Mouse (Mus musculus) limb, embryonic 14.5 days (tissue): ENCODE measurements around the gene Gpr84. TPM values are rescaled to one million over a fixed set of nuclear protein-coding genes. Genes with fewer than 3 reads are reported as not detected.

Experiments
- ATAC-seq: fragments of 200-750 bp; cut with Nextera tagmentation; 2 replicates; pipeline ENCODE4 v1.8.0; 2017; ENCODE audit warnings: low read depth, moderate number of reproducible peaks, moderate TSS enrichment; ENCODE audit not compliant: low FRiP score
- DNase-seq: peaks from one replicate; pipeline ENCODE4 v3.0.0-alpha.2; 2015; ENCODE audit warnings: low spot score
- H3K27ac ChIP-seq: fragments of 300-500 bp; sonication (generic); replicated peaks from 2 replicates; pipeline ENCODE4 v1.5.1; 2014; ENCODE audit warnings: low read depth, mild to moderate bottlenecking, low read length, moderate library complexity, mixed read lengths
- H3K27me3 ChIP-seq: fragments of 300-500 bp; sonication (generic); 2 replicates; pipeline ENCODE4 v1.6.1; 2014; ENCODE audit warnings: low read length, mixed read lengths; ENCODE audit not compliant: control insufficient read depth, insufficient read depth
- H3K36me3 ChIP-seq: fragments of 300-500 bp; sonication (generic); 2 replicates; pipeline ENCODE4 v1.6.1; 2014; ENCODE audit warnings: mild to moderate bottlenecking, low read length, moderate library complexity, mixed read lengths; ENCODE audit not compliant: control insufficient read depth, insufficient read depth
- H3K4me1 ChIP-seq: fragments of 300-500 bp; sonication (generic); 2 replicates; pipeline ENCODE4 v1.6.1; 2014; ENCODE audit warnings: antibody characterized with exemption, low read length, mixed read lengths; ENCODE audit not compliant: control insufficient read depth, insufficient read depth
- H3K4me2 ChIP-seq: fragments of 300-500 bp; sonication (generic); replicated peaks from 2 replicates; pipeline ENCODE4 v1.6.1; 2014; ENCODE audit warnings: low read depth, mild to moderate bottlenecking, low read length, moderate library complexity; ENCODE audit not compliant: severe bottlenecking
- H3K4me3 ChIP-seq: fragments of 300-500 bp; sonication (generic); replicated peaks from 2 replicates; pipeline ENCODE4 v1.5.1; 2014; ENCODE audit warnings: low read length
- H3K9ac ChIP-seq: fragments of 300-500 bp; sonication (generic); 2 replicates; pipeline ENCODE4 v1.6.1; 2014; ENCODE audit warnings: mild to moderate bottlenecking, low read depth, low read length, moderate library complexity; ENCODE audit not compliant: severe bottlenecking
- H3K9me3 ChIP-seq: fragments of 300-500 bp; sonication (generic); 2 replicates; pipeline ENCODE4 v1.6.1; 2016; ENCODE audit warnings: low read length; ENCODE audit not compliant: control insufficient read depth
- POLR2A ChIP-seq: fragments of 200-500 bp; IDR thresholded peaks from 2 replicates; pipeline ENCODE4 v1.8.0; 2012; ENCODE audit warnings: inconsistent platforms, mild to moderate bottlenecking, moderate library complexity, borderline replicate concordance; ENCODE audit not compliant: insufficient read depth, insufficient read length; ENCODE audit errors: extremely low read depth
- WGBS: fragments of 180-500 bp; shearing (Covaris S2); extraction: QIAGEN DNeasy Blood & Tissue Kit; methylation state at CpG from one replicate; pipeline ENCODE4 v1.1.7; 2014; 5-methylcytosine and 5-hydroxymethylcytosine counted together
- polyA plus RNA-seq, 2 experiments: library from polyadenylated mRNA; depleted of rRNA in 1 of 2; stranded (reverse) in 1 of 2; unstranded in 1 of 2; fragments of >200 nt; fragmentation: Nextera tagmentation in 1 of 2; extraction: Ambion mirVana in 1 of 2; gene quantifications; 2 replicates each; pipeline versions ENCODE4 v1.2.1 to v1.2.3; 2012 to 2014

The Gpr84 gene
- polyA plus RNA-seq, 2 experiments: 0.34 to 0.51 TPM

DNA sequence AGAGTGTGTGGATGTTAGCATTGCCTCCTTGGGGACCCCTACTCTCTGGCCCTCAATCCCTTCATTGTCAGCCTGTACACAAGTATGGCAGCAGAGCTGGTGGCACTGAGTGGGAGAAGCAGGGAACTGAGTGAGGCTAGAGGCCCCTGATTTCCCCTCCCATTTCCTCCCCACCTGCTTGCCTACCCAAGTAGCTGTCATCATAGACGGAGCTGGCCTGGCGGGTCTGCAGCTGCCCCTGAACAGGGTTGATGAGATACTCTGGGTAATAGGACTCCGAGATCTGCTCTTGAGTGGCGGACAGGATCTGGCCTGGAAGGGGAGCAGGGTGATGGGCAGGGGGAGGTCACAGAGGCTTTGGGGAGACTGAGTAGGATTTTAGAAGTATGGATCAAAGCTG is 45.7 kb upstream of the Gpr84 start:
- H3K4me3 ChIP-seq: no peak overlapping the region
- no peak overlapping the region for H3K27ac ChIP-seq
- ATAC-seq (no peak), DNase-seq (no peak)
- H3K9me3 ChIP-seq: no peaks in the 10 kb centered on the region
- WGBS: 73% methylated on average over 4 of the region's 4 CpGs
- no peaks in the 10 kb centered on the region for H3K27me3 ChIP-seq
- H3K4me1 ChIP-seq: peaks cover 14% of the 10 kb centered on the region
- TF ChIP-seq POLR2A: no peak
- H3K9ac ChIP-seq: no peak overlapping the region
- peaks cover 63% of the 10 kb centered on the region for H3K36me3 ChIP-seq
- H3K4me2 ChIP-seq: no peak overlapping the region

DNA sequence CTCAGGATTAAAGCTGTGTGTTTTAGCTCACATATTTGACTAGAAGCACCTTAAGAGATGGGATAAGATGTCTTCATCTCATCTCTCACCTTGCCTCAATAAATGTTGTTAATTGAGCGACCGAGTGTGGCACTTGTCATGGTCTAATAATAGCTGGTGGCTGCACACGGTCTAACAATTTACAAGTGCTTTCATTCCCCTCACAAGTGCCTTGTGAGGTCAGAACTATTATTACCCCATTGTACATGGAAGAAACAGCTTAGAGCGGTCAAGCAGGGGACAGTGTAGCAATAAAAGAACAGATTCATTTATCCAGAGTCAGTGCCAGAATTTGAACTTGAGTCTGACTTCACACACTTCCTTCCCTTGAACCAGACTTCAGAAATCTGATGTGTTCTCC is 45.0 kb upstream of the Gpr84 start:
- no peak overlapping the region for H3K4me2 ChIP-seq
- H3K9ac ChIP-seq: no peak overlapping the region
- TF ChIP-seq POLR2A: no peak
- ATAC-seq: no peak
- peaks cover 14% of the 10 kb centered on the region for H3K4me1 ChIP-seq
- no peak overlapping the region for H3K27ac ChIP-seq
- no peaks in the 10 kb centered on the region for H3K9me3 ChIP-seq
- WGBS: 83% methylated on average over 4 of the region's 4 CpGs
- H3K4me3 ChIP-seq: no peak overlapping the region
- peaks cover 70% of the 10 kb centered on the region for H3K36me3 ChIP-seq
- H3K27me3 ChIP-seq: no peaks in the 10 kb centered on the region
- DNase-seq: no peak

DNA sequence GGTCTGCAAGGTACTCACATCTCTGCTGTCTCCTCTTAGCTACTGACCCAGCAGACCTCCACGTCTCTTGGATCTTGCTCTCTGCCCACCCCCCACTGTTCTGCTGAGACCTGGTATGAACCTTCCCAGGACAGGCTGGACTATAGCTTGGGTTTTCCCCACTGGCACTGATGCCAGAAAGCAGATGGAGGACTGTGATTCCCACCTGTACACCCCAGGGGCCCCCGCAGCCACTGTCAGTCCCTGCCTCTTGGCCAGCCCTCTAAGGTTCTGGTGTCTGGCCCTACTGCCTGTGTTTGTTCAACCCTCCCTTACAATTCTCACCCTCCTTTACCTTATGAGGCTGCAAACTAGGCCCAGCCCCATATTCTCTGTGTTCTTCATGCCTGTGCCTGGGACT is 44.3 kb upstream of the Gpr84 start:
- Histone ChIP-seq H3K9me3 (no peaks in the 10 kb centered on the region), H3K4me3 (no peak overlapping the region), H3K27ac (no peak overlapping the region), H3K36me3 (peaks cover 77% of the 10 kb centered on the region), H3K4me1 (peaks cover 14% of the 10 kb centered on the region), H3K9ac (no peak overlapping the region), H3K4me2 (no peak overlapping the region), H3K27me3 (no peaks in the 10 kb centered on the region)
- WGBS: 93% methylated on average over 2 of the region's 2 CpGs
- TF ChIP-seq POLR2A: no peak
- DNase-seq: no peak
- ATAC-seq: no peak

DNA sequence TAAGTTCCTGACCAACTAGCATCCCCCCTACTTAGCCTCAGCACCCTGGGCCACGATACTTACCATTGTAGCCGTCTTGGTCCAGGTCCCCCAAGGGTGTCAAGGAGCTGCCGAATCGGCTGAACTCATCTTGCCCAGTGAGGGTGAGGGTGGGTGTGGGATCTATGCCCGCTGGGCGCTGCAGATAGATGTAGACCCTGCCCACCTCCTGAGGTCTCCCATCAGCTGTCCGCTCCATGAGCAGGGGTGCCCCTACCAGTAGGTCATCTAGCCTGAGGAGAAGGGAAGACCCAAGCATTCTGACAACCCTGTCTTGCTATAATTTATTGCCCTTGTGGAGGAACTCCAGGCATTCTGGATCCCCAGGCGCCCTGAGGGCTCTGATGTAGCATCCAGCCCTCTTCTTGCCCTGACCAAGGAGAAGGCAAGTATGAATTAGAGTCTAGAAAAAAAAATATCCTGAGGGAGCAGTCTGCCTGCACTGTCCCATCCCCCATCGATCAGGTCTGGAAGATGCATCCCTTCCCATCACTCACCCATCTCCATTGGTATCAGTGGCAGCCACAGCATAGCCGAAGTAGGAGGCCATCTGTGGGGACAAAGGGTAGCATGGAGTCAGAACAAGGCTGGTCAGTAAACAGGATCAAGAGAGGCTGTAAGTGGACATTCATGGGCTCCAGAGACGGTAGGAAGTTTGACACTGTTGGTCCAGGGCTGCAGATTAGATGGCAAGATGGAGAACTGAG is 43.3 kb upstream of the Gpr84 start:
- no peak for DNase-seq
- Histone ChIP-seq H3K27ac (no peak overlapping the region), H3K9me3 (no peaks in the 10 kb centered on the region), H3K27me3 (no peaks in the 10 kb centered on the region), H3K4me3 (no peak overlapping the region), H3K4me1 (peaks cover 6% of the 10 kb centered on the region), H3K4me2 (no peak overlapping the region), H3K36me3 (peaks cover 87% of the 10 kb centered on the region), H3K9ac (no peak overlapping the region)
- no peak for TF ChIP-seq POLR2A
- 91% methylated on average over 11 of the region's 11 CpGs for WGBS
- no peak for ATAC-seq

DNA sequence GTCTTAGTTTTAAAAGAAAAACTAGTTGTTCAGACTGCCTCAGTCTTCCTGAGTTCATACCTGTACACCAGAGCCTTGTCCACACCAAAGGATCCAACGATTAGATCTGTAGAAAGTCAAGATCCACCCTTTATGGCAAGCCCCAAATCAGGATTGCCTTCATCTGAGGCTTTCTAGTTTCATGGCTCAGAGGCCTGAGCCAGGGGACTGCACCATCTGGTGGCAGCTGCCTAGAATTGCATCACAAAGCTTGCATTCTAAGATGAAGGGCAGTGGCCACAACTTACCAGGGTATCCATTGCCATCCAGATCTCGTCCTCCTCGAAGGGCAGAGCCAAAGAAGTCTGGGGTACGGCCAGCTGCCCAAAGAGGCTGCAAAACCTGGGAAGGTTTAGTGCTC is 42.4 kb upstream of the Gpr84 start:
- Histone ChIP-seq H3K27ac (no peak overlapping the region), H3K27me3 (no peaks in the 10 kb centered on the region), H3K4me3 (no peak overlapping the region), H3K9me3 (no peaks in the 10 kb centered on the region), H3K36me3 (peaks cover 96% of the 10 kb centered on the region), H3K4me1 (no peaks in the 10 kb centered on the region), H3K9ac (no peak overlapping the region), H3K4me2 (no peak overlapping the region)
- ATAC-seq (no peak), DNase-seq (peak; percentile 76)
- 44% methylated on average over 4 of the region's 4 CpGs for WGBS
- no peak for TF ChIP-seq POLR2A
